Mouse (Mus musculus) hindbrain, embryonic 14.5 days (tissue): ENCODE results near the gene Rac2. TPM values are rescaled to one million over a fixed set of nuclear protein-coding genes. Genes with fewer than 3 reads are reported as not detected.

Experiments
- ATAC-seq: fragments of 200-750 bp; cut with Nextera tagmentation; 2 replicates; pipeline ENCODE4 v1.8.0; 2017; ENCODE audit warnings: moderate number of reproducible peaks, mild to moderate bottlenecking, moderate TSS enrichment, moderate library complexity; ENCODE audit not compliant: low FRiP score
- DNase-seq: peaks from one replicate; pipeline ENCODE4 v3.0.0-alpha.2; 2015; ENCODE audit warnings: low spot score
- H3K27ac ChIP-seq: fragments of 300-500 bp; sonication (generic); 2 replicates; pipeline ENCODE4 v1.5.1; 2014; ENCODE audit warnings: mild to moderate bottlenecking, moderate library complexity
- H3K27me3 ChIP-seq: fragments of 300-500 bp; sonication (generic); 2 replicates; pipeline ENCODE4 v1.6.1; 2014; ENCODE audit warnings: mild to moderate bottlenecking, low read length, mixed read lengths; ENCODE audit not compliant: control insufficient read depth, insufficient read depth
- H3K36me3 ChIP-seq: fragments of 300-500 bp; sonication (generic); replicated peaks from 2 replicates; pipeline ENCODE4 v1.6.1; 2014; ENCODE audit not compliant: control insufficient read depth, insufficient read depth
- H3K4me1 ChIP-seq: fragments of 300-500 bp; sonication (generic); replicated peaks from 2 replicates; pipeline ENCODE4 v1.6.1; 2014; ENCODE audit warnings: antibody characterized with exemption, low read length, mixed read lengths; ENCODE audit not compliant: control insufficient read depth, insufficient read depth
- H3K4me2 ChIP-seq: fragments of 300-500 bp; sonication (generic); replicated peaks from 2 replicates; pipeline ENCODE4 v1.6.1; 2014; ENCODE audit warnings: mild to moderate bottlenecking, moderate library complexity
- H3K4me3 ChIP-seq: fragments of 300-500 bp; sonication (generic); replicated peaks from 2 replicates; pipeline ENCODE4 v1.5.1; 2014; ENCODE audit warnings: mild to moderate bottlenecking, low read length
- H3K9ac ChIP-seq: fragments of 300-500 bp; sonication (generic); 2 replicates; pipeline ENCODE4 v1.6.1; 2014
- H3K9me3 ChIP-seq: fragments of 300-500 bp; sonication (generic); 2 replicates; pipeline ENCODE4 v1.6.1; 2016; ENCODE audit warnings: low read length; ENCODE audit not compliant: control insufficient read depth
- WGBS: fragments of 180-500 bp; shearing (Covaris S2); extraction: QIAGEN DNeasy Blood & Tissue Kit; methylation state at CpG from one replicate; pipeline ENCODE4 v1.1.7; 2014; 5-methylcytosine and 5-hydroxymethylcytosine counted together
- polyA plus RNA-seq: library from polyadenylated mRNA; unstranded; fragments of >200 nt; fragmentation: Nextera tagmentation; extraction: Ambion mirVana; gene quantifications from 2 replicates; pipeline ENCODE4 v1.2.1, GENCODE M21; 2014

The Rac2 gene
- 6.3 and 8.1 TPM in 2 replicates for polyA plus RNA-seq

- DNase-seq (no peak), ATAC-seq (no peak)
- no peaks in the 10 kb centered on the region for H3K27me3 ChIP-seq
- no peaks in the 10 kb centered on the region for H3K36me3 ChIP-seq
- H3K9me3 ChIP-seq: no peaks in the 10 kb centered on the region
- no peak within 1 kb of the TSS for H3K4me2 ChIP-seq
- no peak within 1 kb of the TSS for H3K9ac ChIP-seq
- no peak within 1 kb of the TSS for H3K27ac ChIP-seq
- 79% methylated on average over 8 of the region's 8 CpGs for WGBS
- no peak within 1 kb of the TSS for H3K4me3 ChIP-seq
- no peaks in the 10 kb centered on the region for H3K4me1 ChIP-seq
These were observed at the start of gene Rac2 for GRCm38 (mm10) chr15:78572658-78573397. Gene Rac2 (minus strand): TSS chr15:78572783.

GRCm38 (mm10) chr15:78616973-78617372 is 44.4 kb upstream of the Rac2 start:
- DNase-seq (no peak), ATAC-seq (no peak)
- no peak overlapping the region for H3K4me2 ChIP-seq
- H3K9me3 ChIP-seq: no peaks in the 10 kb centered on the region
- H3K9ac ChIP-seq: no peak overlapping the region
- H3K4me1 ChIP-seq: no peaks in the 10 kb centered on the region
- no peak overlapping the region for H3K4me3 ChIP-seq
- WGBS: 83% methylated on average over 2 of the region's 2 CpGs
- H3K36me3 ChIP-seq: no peaks in the 10 kb centered on the region
- H3K27ac ChIP-seq: no peak overlapping the region
- H3K27me3 ChIP-seq: no peaks in the 10 kb centered on the region

DNA sequence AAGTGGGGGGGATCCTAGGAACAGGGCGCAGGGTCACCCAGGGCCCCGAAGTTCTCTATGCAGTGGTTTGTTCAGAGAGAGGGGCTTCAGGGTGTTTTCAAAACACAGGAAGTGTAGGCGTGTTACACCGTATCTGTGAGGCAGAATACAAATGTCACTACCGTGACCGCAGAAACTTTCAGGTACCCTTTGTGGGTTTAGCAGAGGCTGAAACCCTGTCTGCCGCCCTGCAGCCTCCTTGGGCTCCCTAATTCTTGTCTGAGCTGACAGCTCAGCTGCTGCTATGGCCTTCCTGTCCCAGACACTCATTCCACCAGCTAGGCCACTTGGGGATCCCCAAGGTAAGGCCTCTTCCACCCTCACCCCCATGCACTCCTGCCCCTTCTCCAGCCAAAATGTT is 42.0 kb upstream of the Rac2 start:
- Histone ChIP-seq H3K27ac (no peak overlapping the region), H3K9ac (no peak overlapping the region), H3K4me1 (no peaks in the 10 kb centered on the region; the same call in 1 of the 2 replicates), H3K4me3 (no peak overlapping the region), H3K27me3 (no peaks in the 10 kb centered on the region), H3K4me2 (no peak overlapping the region), H3K9me3 (no peaks in the 10 kb centered on the region), H3K36me3 (no peaks in the 10 kb centered on the region)
- no peak for ATAC-seq
- WGBS: 92% methylated on average over 7 of the region's 7 CpGs
- no peak for DNase-seq

- H3K9ac ChIP-seq: no peak overlapping the region
- no peak overlapping the region for H3K4me3 ChIP-seq
- 36% methylated on average over 12 of the region's 12 CpGs for WGBS
- no peaks in the 10 kb centered on the region for H3K36me3 ChIP-seq
- no peaks in the 10 kb centered on the region for H3K27me3 ChIP-seq
- ATAC-seq: no peak; the same call in 1 of the 2 replicates
- H3K4me2 ChIP-seq: no peak overlapping the region
- no peaks in the 10 kb centered on the region for H3K9me3 ChIP-seq
- no peaks in the 10 kb centered on the region; the same call in 1 of the 2 replicates for H3K4me1 ChIP-seq
- H3K27ac ChIP-seq: no peak overlapping the region
- DNase-seq: no peak
These were observed 38.3 kb upstream of the Rac2 start for GRCm38 (mm10) chr15:78610705-78611462.

DNA sequence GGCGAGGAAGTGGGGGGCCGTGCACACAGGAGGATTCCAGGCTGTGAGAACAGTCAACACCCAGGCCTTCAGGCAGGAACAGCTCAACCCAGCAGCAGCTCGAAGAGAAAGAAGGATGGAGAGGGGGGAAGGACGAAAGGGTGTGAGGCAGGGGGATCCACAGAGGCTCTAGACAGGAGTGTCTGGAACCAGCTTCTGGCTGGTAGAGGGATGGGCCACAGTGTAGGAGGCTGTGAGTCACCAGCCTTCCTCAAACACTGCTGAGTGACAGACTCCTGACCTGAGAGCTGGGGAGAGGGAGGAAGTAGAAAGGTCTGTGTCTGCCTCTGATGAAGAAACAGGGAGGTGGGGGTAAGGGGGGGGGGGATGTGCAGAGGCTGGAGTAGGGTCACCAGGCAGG is 34.9 kb upstream of the Rac2 start:
- H3K9ac ChIP-seq: no peak overlapping the region
- 84% methylated on average over 4 of the region's 4 CpGs for WGBS
- H3K9me3 ChIP-seq: no peaks in the 10 kb centered on the region
- H3K4me2 ChIP-seq: no peak overlapping the region
- no peak overlapping the region for H3K27ac ChIP-seq
- H3K27me3 ChIP-seq: no peaks in the 10 kb centered on the region
- no peaks in the 10 kb centered on the region; the same call in 1 of the 2 replicates for H3K4me1 ChIP-seq
- no peaks in the 10 kb centered on the region for H3K36me3 ChIP-seq
- H3K4me3 ChIP-seq: no peak overlapping the region
- ATAC-seq (no peak), DNase-seq (no peak)

DNA sequence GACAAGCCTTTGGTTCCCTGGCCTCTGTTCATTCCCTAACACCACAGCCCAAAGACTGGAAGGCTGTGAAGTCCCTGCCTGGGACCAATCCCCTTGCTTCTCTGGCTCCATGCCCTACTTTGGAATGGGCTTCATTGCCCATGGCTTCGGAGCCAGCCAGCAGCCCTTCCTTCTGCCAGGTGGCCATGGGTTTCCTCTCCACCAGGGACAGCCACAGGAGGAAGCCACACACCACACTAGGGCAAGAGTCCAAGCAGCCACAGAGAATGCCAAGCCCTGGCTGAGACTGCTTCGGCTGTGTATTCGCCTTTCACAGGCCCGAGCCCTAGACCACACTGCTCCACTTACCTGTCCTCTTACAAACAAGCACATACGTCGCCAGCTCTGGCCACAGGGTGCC is 33.5 kb upstream of the Rac2 start:
- H3K4me2 ChIP-seq: no peak overlapping the region
- 65% methylated on average over 6 of the region's 6 CpGs for WGBS
- no peak overlapping the region for H3K27ac ChIP-seq
- no peaks in the 10 kb centered on the region for H3K27me3 ChIP-seq
- DNase-seq (peak; percentile 55), ATAC-seq (peak; percentile 56; the same call in 1 of the 2 replicates)
- H3K4me1 ChIP-seq: no peaks in the 10 kb centered on the region; the same call in 1 of the 2 replicates
- H3K9me3 ChIP-seq: no peaks in the 10 kb centered on the region
- no peaks in the 10 kb centered on the region for H3K36me3 ChIP-seq
- H3K9ac ChIP-seq: no peak overlapping the region
- H3K4me3 ChIP-seq: no peak overlapping the region

GRCm38 (mm10) chr15:78605371-78605791 is 32.8 kb upstream of the Rac2 start:
- no peak for ATAC-seq
- no peak overlapping the region for H3K9ac ChIP-seq
- H3K4me1 ChIP-seq: no peaks in the 10 kb centered on the region
- WGBS: 68% methylated on average over 3 of the region's 3 CpGs
- no peak for DNase-seq
- H3K27me3 ChIP-seq: no peaks in the 10 kb centered on the region
- no peak overlapping the region for H3K27ac ChIP-seq
- H3K4me3 ChIP-seq: no peak overlapping the region
- no peak overlapping the region for H3K4me2 ChIP-seq
- no peaks in the 10 kb centered on the region for H3K36me3 ChIP-seq
- no peaks in the 10 kb centered on the region for H3K9me3 ChIP-seq

- no peaks in the 10 kb centered on the region for H3K36me3 ChIP-seq
- H3K4me2 ChIP-seq: no peak overlapping the region
- ATAC-seq: no peak
- no peak overlapping the region for H3K27ac ChIP-seq
- H3K9me3 ChIP-seq: no peaks in the 10 kb centered on the region
- WGBS: 74% methylated on average over 6 of the region's 6 CpGs
- no peak for DNase-seq
- no peaks in the 10 kb centered on the region for H3K27me3 ChIP-seq
- no peaks in the 10 kb centered on the region for H3K4me1 ChIP-seq
- no peak overlapping the region for H3K4me3 ChIP-seq
- H3K9ac ChIP-seq: no peak overlapping the region
These were observed 31.7 kb upstream of the Rac2 start for GRCm38 (mm10) chr15:78604255-78604654.

DNA sequence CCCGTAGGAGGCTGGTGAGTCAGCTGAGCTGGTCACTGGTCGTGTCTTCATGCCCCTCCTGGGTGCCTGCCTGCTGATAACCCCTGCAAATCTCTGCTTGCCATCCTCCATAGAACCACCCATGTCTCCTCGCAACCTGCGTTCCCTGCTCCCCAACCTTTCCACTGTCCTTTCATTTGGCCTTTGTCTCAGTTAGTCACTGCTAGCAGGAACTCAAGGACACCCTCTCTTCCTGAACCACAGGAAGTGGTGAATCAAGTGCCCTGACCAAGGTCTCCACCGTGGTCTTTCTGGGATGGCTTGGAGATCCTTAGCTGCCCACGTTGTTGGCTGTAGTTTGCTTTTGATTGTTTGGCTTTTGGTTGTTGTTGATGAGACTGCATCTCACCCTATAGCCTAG is 28.6 kb upstream of the Rac2 start:
- Histone ChIP-seq H3K36me3 (no peaks in the 10 kb centered on the region), H3K4me3 (no peak overlapping the region), H3K4me2 (no peak overlapping the region), H3K4me1 (no peaks in the 10 kb centered on the region), H3K9me3 (no peaks in the 10 kb centered on the region), H3K9ac (no peak overlapping the region), H3K27me3 (no peaks in the 10 kb centered on the region), H3K27ac (no peak overlapping the region)
- no peak for ATAC-seq
- WGBS: 78% methylated on average over 6 of the region's 6 CpGs
- no peak for DNase-seq
